Mouse (Mus musculus): ENCODE data around the gene Aff3. TPM values are rescaled to one million over a fixed set of nuclear protein-coding genes. Genes with fewer than 3 reads are reported as not detected.

The Aff3 gene
- total RNA-seq, 1 experiment from 2014 or later: 189 TPM

- ATAC-seq (ENCODE audit: extremely low read depth, insufficient number of reproducible peaks, low FRiP score, poor library complexity, severe bottlenecking): no peak
Measured at GRCm38 (mm10) chr1:38422921-38423320, 241.8 kb downstream of the Aff3 start.

GRCm38 (mm10) chr1:38419331-38419730, 245.4 kb downstream of the Aff3 start:
- ATAC-seq (ENCODE audit: extremely low read depth, insufficient number of reproducible peaks, low FRiP score, poor library complexity, severe bottlenecking): no peak

- no peak for ATAC-seq (ENCODE audit: extremely low read depth, insufficient number of reproducible peaks, low FRiP score, poor library complexity, severe bottlenecking)
Measured at GRCm38 (mm10) chr1:38418181-38419032, 246.3 kb downstream of the Aff3 start.

- ATAC-seq (ENCODE audit: extremely low read depth, insufficient number of reproducible peaks, low FRiP score, poor library complexity, severe bottlenecking): no peak
Measured at GRCm38 (mm10) chr1:38417196-38417595, 247.6 kb downstream of the Aff3 start.

- no peak for ATAC-seq (ENCODE audit: extremely low read depth, insufficient number of reproducible peaks, low FRiP score, poor library complexity, severe bottlenecking)
Measured at GRCm38 (mm10) chr1:38415511-38415910, 249.2 kb downstream of the Aff3 start.

- no peak for ATAC-seq (ENCODE audit: extremely low read depth, insufficient number of reproducible peaks, low FRiP score, poor library complexity, severe bottlenecking)
Measured at GRCm38 (mm10) chr1:38411106-38411505, 253.6 kb downstream of the Aff3 start.

GRCm38 (mm10) chr1:38410457-38410856, 254.3 kb downstream of the Aff3 start:
- ATAC-seq (ENCODE audit: extremely low read depth, insufficient number of reproducible peaks, low FRiP score, poor library complexity, severe bottlenecking): no peak

GRCm38 (mm10) chr1:38408241-38408640, 256.5 kb downstream of the Aff3 start:
- ATAC-seq (ENCODE audit: extremely low read depth, insufficient number of reproducible peaks, low FRiP score, poor library complexity, severe bottlenecking): no peak

GRCm38 (mm10) chr1:38403781-38404180, 261.0 kb downstream of the Aff3 start:
- ATAC-seq (ENCODE audit: extremely low read depth, insufficient number of reproducible peaks, low FRiP score, poor library complexity, severe bottlenecking): no peak

GRCm38 (mm10) chr1:38401856-38402255, 262.9 kb downstream of the Aff3 start:
- no peak for ATAC-seq (ENCODE audit: extremely low read depth, insufficient number of reproducible peaks, low FRiP score, poor library complexity, severe bottlenecking)

- no peak for ATAC-seq (ENCODE audit: extremely low read depth, insufficient number of reproducible peaks, low FRiP score, poor library complexity, severe bottlenecking)
Measured at GRCm38 (mm10) chr1:38399269-38399668, 265.5 kb downstream of the Aff3 start.

- ATAC-seq (ENCODE audit: extremely low read depth, insufficient number of reproducible peaks, low FRiP score, poor library complexity, severe bottlenecking): no peak
Measured at GRCm38 (mm10) chr1:38398566-38398965, 266.2 kb downstream of the Aff3 start.

GRCm38 (mm10) chr1:38395194-38395681, 269.5 kb downstream of the Aff3 start:
- ATAC-seq (ENCODE audit: extremely low read depth, insufficient number of reproducible peaks, low FRiP score, poor library complexity, severe bottlenecking): no peak

GRCm38 (mm10) chr1:38394493-38394892, 270.3 kb downstream of the Aff3 start:
- ATAC-seq (ENCODE audit: extremely low read depth, insufficient number of reproducible peaks, low FRiP score, poor library complexity, severe bottlenecking): no peak

GRCm38 (mm10) chr1:38393516-38393915, 271.2 kb downstream of the Aff3 start:
- no peak for ATAC-seq (ENCODE audit: extremely low read depth, insufficient number of reproducible peaks, low FRiP score, poor library complexity, severe bottlenecking)

- no peak for ATAC-seq (ENCODE audit: extremely low read depth, insufficient number of reproducible peaks, low FRiP score, poor library complexity, severe bottlenecking)
Measured at GRCm38 (mm10) chr1:38392928-38393327, 271.8 kb downstream of the Aff3 start.

GRCm38 (mm10) chr1:38390886-38391249, 273.9 kb downstream of the Aff3 start:
- ATAC-seq (ENCODE audit: extremely low read depth, insufficient number of reproducible peaks, low FRiP score, poor library complexity, severe bottlenecking): no peak

- ATAC-seq (ENCODE audit: extremely low read depth, insufficient number of reproducible peaks, low FRiP score, poor library complexity, severe bottlenecking): no peak
Measured at GRCm38 (mm10) chr1:38390235-38390885, 274.4 kb downstream of the Aff3 start.

- no peak for ATAC-seq (ENCODE audit: extremely low read depth, insufficient number of reproducible peaks, low FRiP score, poor library complexity, severe bottlenecking)
Measured at GRCm38 (mm10) chr1:38389576-38389975, 275.2 kb downstream of the Aff3 start.

- ATAC-seq (ENCODE audit: extremely low read depth, insufficient number of reproducible peaks, low FRiP score, poor library complexity, severe bottlenecking): no peak
Measured at GRCm38 (mm10) chr1:38388466-38388865, 276.3 kb downstream of the Aff3 start.

Measured in neutrophil, adult 5-6 weeks (primary cell).